ENCODE assay signal across 11 mouse cellular contexts in the genomic region with DNA sequence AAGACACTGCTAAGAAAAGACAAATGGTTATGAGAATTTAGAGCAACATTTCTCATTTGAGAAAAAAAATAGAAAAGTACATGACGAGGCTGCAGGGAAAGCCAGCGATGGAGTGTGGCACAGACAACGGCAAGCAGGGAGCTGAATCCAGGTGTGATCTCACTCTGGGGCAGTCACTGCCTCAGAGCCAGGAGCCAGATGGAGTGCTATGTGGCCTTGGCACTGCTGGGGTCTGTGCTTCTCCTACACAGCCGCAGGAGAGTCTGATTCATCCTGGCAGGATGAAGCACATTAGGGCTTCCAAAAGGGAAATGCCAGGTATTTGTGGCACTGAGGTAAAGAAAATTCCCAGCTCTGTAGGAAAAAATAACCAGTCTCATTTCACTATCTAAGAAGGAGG. TPM values are rescaled to one million over a fixed set of nuclear protein-coding genes. Genes with fewer than 3 reads are reported as not detected.
A peak's percentile ranks its signal among the peaks of the same experiment; 100 is the strongest.
DNase-seq lines count a peak whose midpoint lies in the region.
"Had no signal": no experiment of that assay in that cellular context is flagged by ENCODE, and none has a peak within 500 bp of the region (broad histone marks: within the 10 kb centered on the region; RNA-seq: fewer than 3 reads in every experiment).

No protein-coding gene starts in this region.

- peak; percentile 43 for DNase-seq in layer of hippocampus, adult 11-12 months (ENCODE audit: low spot score)
- DNase-seq in layer of hippocampus, adult 9-10 months (ENCODE audit: low spot score): no peak
- peak; percentile 62 to 73 for DNase-seq in cerebellum, adult 18-20 months
- DNase-seq in cerebellum, postnatal 14 days: peak; percentile 43 to 58
- peak; percentile 68 to 69 for DNase-seq in right cerebral cortex, adult 2 months (ENCODE audit: low spot score in 2 of 2)
- DNase-seq in gastrocnemius, postnatal 14 days: no peak
- DNase-seq in thymus, postnatal 25 days: no peak
- DNase-seq: adrenal gland, adult 8-10 months; gastrocnemius, postnatal 36 days; kidney, postnatal 36 days had no signal

- intact Hi-C loops in gastrocnemius, postnatal 14 days (cut with DNase I; ENCODE audit: low total_unique reads): no loop called here

RNA-seq across cellular contexts. Expression of gene Cacna1b, which starts 45.5 kb away (rescaled TPM):
- total RNA-seq in gastrocnemius, postnatal 14 days (2021): under 1 TPM; 0.12 to 0.40 TPM
- total RNA-seq: liver, adult 2 months had no signal

Comparison
In these comparisons a context has a peak if more than half of its experiments do, and no peak if none do; other contexts are left out.
1. DNase-seq: peak in layer of hippocampus, adult 11-12 months (single experiment), cerebellum, adult 18-20 months (2 of 2), cerebellum, postnatal 14 days (2 of 2) and right cerebral cortex, adult 2 months (2 of 2); none in layer of hippocampus, adult 9-10 months (single experiment), gastrocnemius, postnatal 14 days (single experiment) and thymus, postnatal 25 days (single experiment).